Mouse (Mus musculus): Measurements from ENCODE around the gene Chchd5. TPM values are rescaled to one million over a fixed set of nuclear protein-coding genes. Genes with fewer than 3 reads are reported as not detected.
A peak's percentile ranks its signal among the peaks of the same experiment; 100 is the strongest.

The Chchd5 gene
- polyA plus RNA-seq, 1 experiment from 2014 or later = 26.8 TPM

DNA sequence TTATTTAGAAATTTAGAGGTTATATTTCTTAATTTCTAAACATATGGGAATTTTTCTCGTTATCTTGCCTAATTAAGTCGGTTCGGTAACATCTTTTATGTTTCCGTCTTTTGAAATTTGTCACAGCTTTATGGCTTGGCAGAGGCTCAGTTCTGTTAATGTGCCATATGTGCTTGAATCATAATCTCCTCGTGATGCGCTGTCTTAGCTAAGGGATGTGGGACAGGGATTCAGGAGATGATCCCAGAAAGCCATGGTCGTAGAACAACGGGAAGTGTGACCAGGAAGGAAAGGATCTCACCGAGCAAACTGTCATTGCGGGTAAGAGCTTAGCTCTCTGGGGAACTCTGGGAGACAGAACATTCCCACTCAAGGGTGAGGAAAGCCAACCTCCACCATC, 10.4 kb downstream of the Chchd5 start:
- Histone ChIP-seq H3K4me2 (ENCODE audit: low read length) (no peak overlapping the region), H3K27me3 (ENCODE audit: insufficient read depth, low read length) (no peaks in the 10 kb centered on the region), H3K9ac (ENCODE audit: low read depth, low read length) (no peak overlapping the region), H3K4me3 (replicated peaks; ENCODE audit: low read depth, low read length) (no peak overlapping the region), H3K36me3 (ENCODE audit: insufficient read depth, low read length) (no peaks in the 10 kb centered on the region), H3K9me3 (replicated peaks; ENCODE audit: low read length) (no peaks in the 10 kb centered on the region), H3K27ac (no peak overlapping the region), H3K4me1 (replicated peaks; ENCODE audit: insufficient read depth, low read length) (no peaks in the 10 kb centered on the region)
- TF ChIP-seq CTCF (IDR thresholded peaks at IDR 0.05; ENCODE audit: low read depth) = no peak
- DNase-seq (ENCODE audit: low spot score) (no peak), ATAC-seq (replicated peaks; ENCODE audit: low FRiP score, low read depth) (no peak)
- 84% methylated on average over 10 of the region's 10 CpGs for WGBS

DNA sequence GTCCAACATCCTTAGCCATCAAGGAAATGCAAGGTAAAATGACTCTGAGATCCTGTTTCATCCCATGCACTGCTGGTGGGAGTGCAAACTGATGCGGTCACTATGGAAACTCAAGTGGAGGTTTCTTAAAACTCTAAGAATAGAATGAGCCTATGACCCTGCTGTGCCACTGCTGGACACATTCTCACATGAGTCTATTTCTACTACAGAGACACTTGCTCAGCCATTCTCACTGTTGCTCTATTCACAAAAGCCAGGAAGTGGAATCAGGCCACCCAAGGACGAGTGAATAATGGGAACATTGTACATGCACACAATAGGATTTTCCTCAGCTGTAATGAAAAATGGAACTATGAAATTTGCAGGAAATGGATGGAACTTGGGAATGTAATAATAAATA, 19.3 kb downstream of the Chchd5 start:
- peak; percentile 17 for DNase-seq (ENCODE audit: low spot score)
- 59% methylated on average over 2 of the region's 2 CpGs for WGBS

DNA sequence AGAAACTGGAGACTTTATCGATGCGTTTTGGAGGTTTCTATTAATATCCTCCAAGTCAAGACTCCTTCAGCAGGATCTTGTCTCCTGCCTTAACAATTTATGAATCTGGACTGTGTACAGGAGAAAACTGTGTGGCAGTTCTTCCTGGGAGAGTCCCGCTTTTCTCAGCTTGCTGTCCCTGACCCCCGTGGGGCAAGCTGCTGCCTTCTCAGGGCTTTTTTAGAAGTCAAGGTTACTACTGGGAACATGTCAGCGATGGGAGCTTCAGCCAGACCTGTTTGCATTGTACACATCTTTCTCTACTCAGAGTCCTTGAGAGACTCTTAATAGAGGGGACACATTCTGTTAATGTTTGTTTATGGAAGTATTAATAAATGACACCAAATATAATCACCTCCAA, 20.9 kb downstream of the Chchd5 start:
- ATAC-seq (replicated peaks; ENCODE audit: low FRiP score, low read depth) = no peak
- Histone ChIP-seq H3K27me3 (ENCODE audit: insufficient read depth, low read length) (no peaks in the 10 kb centered on the region), H3K4me2 (ENCODE audit: low read length) (no peak overlapping the region), H3K36me3 (ENCODE audit: insufficient read depth, low read length) (no peaks in the 10 kb centered on the region), H3K9ac (ENCODE audit: low read depth, low read length) (no peak overlapping the region), H3K4me1 (replicated peaks; ENCODE audit: insufficient read depth, low read length) (no peaks in the 10 kb centered on the region), H3K27ac (no peak overlapping the region), H3K9me3 (replicated peaks; ENCODE audit: low read length) (no peaks in the 10 kb centered on the region), H3K4me3 (replicated peaks; ENCODE audit: low read depth, low read length) (no peak overlapping the region)
- 80% methylated on average over 5 of the region's 5 CpGs for WGBS
- TF ChIP-seq CTCF (IDR thresholded peaks at IDR 0.05; ENCODE audit: low read depth) = no peak
- DNase-seq (ENCODE audit: low spot score) = no peak

More for the DNA sequence above, 19.3 kb downstream of the Chchd5 start:
- no peak for TF ChIP-seq CTCF (IDR thresholded peaks at IDR 0.05; ENCODE audit: low read depth)
- no peak for ATAC-seq (replicated peaks; ENCODE audit: low FRiP score, low read depth)
- Histone ChIP-seq H3K9me3 (replicated peaks; ENCODE audit: low read length) (no peaks in the 10 kb centered on the region), H3K27me3 (ENCODE audit: insufficient read depth, low read length) (no peaks in the 10 kb centered on the region), H3K4me1 (replicated peaks; ENCODE audit: insufficient read depth, low read length) (no peaks in the 10 kb centered on the region), H3K4me3 (replicated peaks; ENCODE audit: low read depth, low read length) (no peak overlapping the region), H3K36me3 (ENCODE audit: insufficient read depth, low read length) (no peaks in the 10 kb centered on the region), H3K4me2 (ENCODE audit: low read length) (no peak overlapping the region), H3K9ac (ENCODE audit: low read depth, low read length) (no peak overlapping the region), H3K27ac (no peak overlapping the region)

DNA sequence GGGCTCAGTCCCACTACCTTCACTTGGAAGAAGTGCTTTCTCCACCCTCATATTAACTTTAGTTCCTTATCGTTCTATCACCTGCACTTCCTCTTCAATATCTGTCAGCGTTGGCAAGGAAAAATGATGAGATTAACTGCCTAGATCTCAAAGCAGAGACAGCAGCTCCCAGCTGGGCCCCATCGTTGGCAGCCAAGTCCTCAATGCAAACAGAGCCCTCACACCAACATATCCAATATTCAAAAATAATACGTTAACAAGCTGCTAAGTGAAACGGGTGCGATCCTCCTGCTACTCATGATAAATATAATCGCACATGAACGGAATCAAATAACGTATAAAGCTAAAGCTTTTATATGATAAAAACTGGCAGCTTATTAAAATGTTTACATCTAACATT, 21.6 kb downstream of the Chchd5 start:
- WGBS = 81% methylated on average over 9 of the region's 9 CpGs
- H3K27me3 ChIP-seq (ENCODE audit: insufficient read depth, low read length) = no peaks in the 10 kb centered on the region

DNA sequence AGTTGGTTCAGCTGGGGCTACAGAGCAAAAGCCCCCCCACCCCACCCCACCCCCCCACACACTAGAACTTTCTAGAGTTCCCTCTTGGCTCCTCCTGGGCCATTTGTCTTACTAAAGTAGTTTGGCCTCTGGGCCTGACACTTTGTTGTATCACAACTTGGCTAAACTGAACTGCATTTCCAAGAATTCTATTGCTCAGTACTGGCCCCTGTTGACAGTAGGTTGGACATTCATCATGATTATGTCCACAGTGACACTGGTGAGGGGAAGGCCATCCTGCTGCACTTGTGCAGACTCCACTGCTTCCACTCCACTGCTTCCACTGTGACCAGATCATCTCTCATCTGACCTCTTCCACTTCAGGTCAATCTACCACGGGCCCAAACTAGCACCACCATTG, 23.3 kb downstream of the Chchd5 start:
- H3K36me3 ChIP-seq (ENCODE audit: insufficient read depth, low read length) = no peaks in the 10 kb centered on the region
- no peaks in the 10 kb centered on the region for H3K27me3 ChIP-seq (ENCODE audit: insufficient read depth, low read length)
- WGBS = 66% methylated on average over 1 of the region's 1 CpGs
- H3K4me3 ChIP-seq (replicated peaks; ENCODE audit: low read depth, low read length) = no peak overlapping the region
- TF ChIP-seq CTCF (IDR thresholded peaks at IDR 0.05; ENCODE audit: low read depth) = peak; percentile 30; the same call in 1 of the 2 replicates
- no peak overlapping the region for H3K4me2 ChIP-seq (ENCODE audit: low read length)
- H3K4me1 ChIP-seq (replicated peaks; ENCODE audit: insufficient read depth, low read length) = no peaks in the 10 kb centered on the region
- ATAC-seq (replicated peaks; ENCODE audit: low FRiP score, low read depth) (no peak), DNase-seq (ENCODE audit: low spot score) (no peak)
- no peaks in the 10 kb centered on the region for H3K9me3 ChIP-seq (replicated peaks; ENCODE audit: low read length)
- no peak overlapping the region for H3K27ac ChIP-seq
- no peak overlapping the region for H3K9ac ChIP-seq (ENCODE audit: low read depth, low read length)

More for the DNA sequence above, 21.6 kb downstream of the Chchd5 start:
- TF ChIP-seq CTCF (IDR thresholded peaks at IDR 0.05; ENCODE audit: low read depth) = no peak
- Histone ChIP-seq H3K36me3 (ENCODE audit: insufficient read depth, low read length) (no peaks in the 10 kb centered on the region), H3K4me1 (replicated peaks; ENCODE audit: insufficient read depth, low read length) (no peaks in the 10 kb centered on the region), H3K4me3 (replicated peaks; ENCODE audit: low read depth, low read length) (no peak overlapping the region), H3K27ac (no peak overlapping the region), H3K4me2 (ENCODE audit: low read length) (no peak overlapping the region), H3K9me3 (replicated peaks; ENCODE audit: low read length) (no peaks in the 10 kb centered on the region), H3K9ac (ENCODE audit: low read depth, low read length) (no peak overlapping the region)
- no peak for DNase-seq (ENCODE audit: low spot score)
- no peak for ATAC-seq (replicated peaks; ENCODE audit: low FRiP score, low read depth)

DNA sequence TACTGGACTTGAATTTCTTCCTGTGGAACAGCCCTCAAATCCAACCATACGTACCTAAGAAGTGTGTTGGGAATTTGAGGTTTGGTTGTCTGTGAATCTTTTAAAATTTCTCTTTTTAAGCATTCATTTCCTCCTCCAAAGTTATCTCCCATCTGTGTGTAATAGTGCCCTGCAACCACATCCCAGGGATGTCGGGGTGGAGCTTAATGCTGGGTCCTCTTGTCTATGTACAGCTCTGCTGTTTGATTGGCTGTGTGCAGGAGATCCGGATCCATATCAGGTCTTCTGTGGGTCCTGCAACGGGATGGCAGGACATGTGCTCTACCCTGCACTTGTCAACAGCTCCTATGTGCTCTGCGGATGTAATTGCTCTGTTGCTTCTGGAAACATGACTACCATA, 35.3 kb downstream of the Chchd5 start:
- WGBS = 71% methylated on average over 5 of the region's 5 CpGs
- no peaks in the 10 kb centered on the region for H3K27me3 ChIP-seq (ENCODE audit: insufficient read depth, low read length)

More for the DNA sequence above, 35.3 kb downstream of the Chchd5 start:
- H3K4me1 ChIP-seq (replicated peaks; ENCODE audit: insufficient read depth, low read length) = no peaks in the 10 kb centered on the region
- no peak overlapping the region for H3K4me2 ChIP-seq (ENCODE audit: low read length)
- TF ChIP-seq CTCF (IDR thresholded peaks at IDR 0.05; ENCODE audit: low read depth) = no peak
- DNase-seq (ENCODE audit: low spot score) (no peak), ATAC-seq (replicated peaks; ENCODE audit: low FRiP score, low read depth) (no peak)
- no peaks in the 10 kb centered on the region for H3K36me3 ChIP-seq (ENCODE audit: insufficient read depth, low read length)
- H3K27ac ChIP-seq = no peak overlapping the region
- no peak overlapping the region for H3K9ac ChIP-seq (ENCODE audit: low read depth, low read length)
- no peak overlapping the region for H3K4me3 ChIP-seq (replicated peaks; ENCODE audit: low read depth, low read length)
- no peaks in the 10 kb centered on the region for H3K9me3 ChIP-seq (replicated peaks; ENCODE audit: low read length)

Measured in kidney, postnatal 0 days (tissue).